Mouse (Mus musculus): ENCODE measurements around the gene Fcrlb. TPM values are rescaled to one million over a fixed set of nuclear protein-coding genes. Genes with fewer than 3 reads are reported as not detected.
A peak's percentile ranks its signal among the peaks of the same experiment; 100 is the strongest.
"Not testable (repeated sequence)": the region's sequence is repeated elsewhere in the genome, so short reads cannot be mapped to it uniquely, and the experiment has no call there.

Gene Fcrlb
- polyA plus RNA-seq, 1 experiment from 2014 or later: 0.26 TPM

DNA sequence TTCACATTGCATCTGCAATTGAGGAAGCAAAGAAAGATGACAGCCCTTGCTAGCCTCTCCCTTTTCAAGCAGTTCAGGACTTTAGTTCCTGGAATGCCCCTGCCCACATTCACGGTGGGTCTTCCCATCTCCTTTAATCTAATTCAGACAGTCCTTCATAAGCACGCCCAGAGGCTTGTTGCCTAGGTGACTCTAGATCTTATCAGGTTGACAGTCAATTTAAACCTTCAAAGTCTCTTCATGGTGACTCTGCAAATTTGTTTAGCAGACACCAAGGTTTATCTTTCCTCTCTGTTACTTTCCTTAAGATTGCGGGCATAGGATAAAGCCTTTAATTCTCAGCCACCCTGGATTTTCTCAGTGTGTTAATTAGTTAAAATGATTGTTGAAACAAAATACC, 38.0 kb upstream of the Fcrlb start:
- no peak for ATAC-seq
- TF ChIP-seq CTCF (IDR thresholded peaks at IDR 0.05): no peak
- no peak for TF ChIP-seq EP300 (IDR thresholded peaks at IDR 0.05)
- H3K9me3 ChIP-seq (ENCODE audit: low read length): no peaks in the 10 kb centered on the region

DNA sequence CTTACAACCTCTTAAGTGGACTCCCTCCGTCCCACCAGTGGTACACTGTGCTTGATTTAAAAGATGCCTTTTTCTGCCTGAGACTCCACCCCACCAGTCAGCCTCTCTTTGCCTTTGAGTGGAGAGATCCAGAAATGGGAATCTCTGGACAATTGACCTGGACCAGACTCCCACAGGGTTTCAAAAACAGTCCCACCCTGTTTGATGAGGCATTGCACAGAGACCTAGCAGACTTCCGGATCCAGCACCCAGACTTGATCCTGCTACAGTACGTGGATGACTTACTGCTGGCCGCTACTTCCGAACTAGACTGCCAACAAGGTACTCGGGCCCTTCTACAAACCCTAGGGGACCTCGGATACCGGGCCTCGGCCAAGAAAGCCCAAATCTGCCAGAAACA, 32.2 kb upstream of the Fcrlb start:
- H3K4me2 ChIP-seq (replicated peaks; ENCODE audit: low read depth, low read length); ATAC-seq; DNase-seq (ENCODE audit: low spot score); H3K27me3 ChIP-seq (replicated peaks; ENCODE audit: insufficient read depth, low read length); H3K4me3 ChIP-seq (ENCODE audit: low read depth, low read length); H3K9me3 ChIP-seq (ENCODE audit: low read length); H3K4me1 ChIP-seq (ENCODE audit: insufficient read depth, low read depth, low read length); H3K36me3 ChIP-seq (ENCODE audit: insufficient read depth, low read length); H3K27ac ChIP-seq (ENCODE audit: low read length); H3K9ac ChIP-seq (replicated peaks; ENCODE audit: low read depth): not testable (repeated sequence)
- 92% methylated on average over 2 of the region's 9 CpGs for WGBS

More for the DNA sequence above, 38.0 kb upstream of the Fcrlb start:
- Histone ChIP-seq H3K36me3 (ENCODE audit: insufficient read depth, low read length) (no peaks in the 10 kb centered on the region), H3K4me2 (replicated peaks; ENCODE audit: low read depth, low read length) (no peak overlapping the region), H3K4me3 (ENCODE audit: low read depth, low read length) (no peak overlapping the region), H3K4me1 (ENCODE audit: insufficient read depth, low read depth, low read length) (no peaks in the 10 kb centered on the region), H3K27ac (ENCODE audit: low read length) (no peak overlapping the region), H3K9ac (replicated peaks; ENCODE audit: low read depth) (no peak overlapping the region), H3K27me3 (replicated peaks; ENCODE audit: insufficient read depth, low read length) (no peaks in the 10 kb centered on the region)
- 27% methylated on average over 3 of the region's 3 CpGs for WGBS
- DNase-seq (ENCODE audit: low spot score): no peak

DNA sequence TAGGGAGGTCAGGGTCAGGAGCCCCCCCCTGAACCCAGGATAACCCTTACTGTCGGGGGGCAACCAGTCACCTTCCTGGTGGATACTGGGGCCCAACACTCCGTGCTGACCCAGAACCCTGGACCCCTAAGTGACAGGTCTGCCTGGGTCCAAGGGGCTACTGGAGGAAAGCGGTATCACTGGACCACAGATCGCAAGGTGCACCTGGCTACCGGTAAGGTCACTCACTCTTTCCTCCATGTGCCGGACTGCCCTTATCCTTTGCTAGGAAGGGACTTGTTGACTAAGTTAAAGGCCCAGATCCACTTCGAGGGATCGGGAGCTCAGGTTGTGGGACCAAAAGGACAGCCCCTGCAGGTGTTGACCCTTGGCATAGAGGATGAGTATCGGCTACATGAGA, 31.4 kb upstream of the Fcrlb start:
- H3K4me2 ChIP-seq (replicated peaks; ENCODE audit: low read depth, low read length); H3K27ac ChIP-seq (ENCODE audit: low read length); H3K4me1 ChIP-seq (ENCODE audit: insufficient read depth, low read depth, low read length); ATAC-seq; H3K4me3 ChIP-seq (ENCODE audit: low read depth, low read length); DNase-seq (ENCODE audit: low spot score); H3K36me3 ChIP-seq (ENCODE audit: insufficient read depth, low read length); H3K27me3 ChIP-seq (replicated peaks; ENCODE audit: insufficient read depth, low read length); H3K9me3 ChIP-seq (ENCODE audit: low read length); H3K9ac ChIP-seq (replicated peaks; ENCODE audit: low read depth): not testable (repeated sequence)
- 90% methylated on average over 9 of the region's 9 CpGs for WGBS

DNA sequence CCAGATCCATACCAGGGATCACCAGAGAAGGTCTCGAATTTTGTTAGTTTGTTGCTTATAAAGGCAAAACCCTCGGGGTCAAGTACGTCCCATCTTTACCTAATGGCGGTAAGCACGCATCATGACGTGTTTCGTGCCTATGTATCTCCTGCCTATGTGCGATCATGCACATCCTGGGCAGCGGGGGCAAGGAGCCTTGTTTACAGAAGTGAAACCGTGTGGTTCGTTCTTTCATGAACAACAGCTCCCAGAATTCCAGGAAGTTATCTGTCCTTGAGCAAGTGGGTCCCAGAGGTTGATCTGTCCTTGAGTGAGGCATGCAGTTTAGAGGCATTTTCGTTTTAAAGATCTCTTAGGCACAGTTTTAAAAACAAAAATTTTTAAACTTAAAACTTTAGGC, 26.5 kb upstream of the Fcrlb start:
- peak; percentile 16 for DNase-seq (ENCODE audit: low spot score)
- no peak for TF ChIP-seq EP300 (IDR thresholded peaks at IDR 0.05)
- TF ChIP-seq CTCF (IDR thresholded peaks at IDR 0.05): no peak
- H3K4me3 ChIP-seq (ENCODE audit: low read depth, low read length): no peak overlapping the region
- no peaks in the 10 kb centered on the region for H3K36me3 ChIP-seq (ENCODE audit: insufficient read depth, low read length)
- no peak for ATAC-seq
- no peaks in the 10 kb centered on the region for H3K9me3 ChIP-seq (ENCODE audit: low read length)
- no peak overlapping the region for H3K27ac ChIP-seq (ENCODE audit: low read length)
- no peaks in the 10 kb centered on the region for H3K27me3 ChIP-seq (replicated peaks; ENCODE audit: insufficient read depth, low read length)
- no peaks in the 10 kb centered on the region for H3K4me1 ChIP-seq (ENCODE audit: insufficient read depth, low read depth, low read length)
- 73% methylated on average over 12 of the region's 12 CpGs for WGBS
- H3K9ac ChIP-seq (replicated peaks; ENCODE audit: low read depth): no peak overlapping the region
- H3K4me2 ChIP-seq (replicated peaks; ENCODE audit: low read depth, low read length): no peak overlapping the region

DNA sequence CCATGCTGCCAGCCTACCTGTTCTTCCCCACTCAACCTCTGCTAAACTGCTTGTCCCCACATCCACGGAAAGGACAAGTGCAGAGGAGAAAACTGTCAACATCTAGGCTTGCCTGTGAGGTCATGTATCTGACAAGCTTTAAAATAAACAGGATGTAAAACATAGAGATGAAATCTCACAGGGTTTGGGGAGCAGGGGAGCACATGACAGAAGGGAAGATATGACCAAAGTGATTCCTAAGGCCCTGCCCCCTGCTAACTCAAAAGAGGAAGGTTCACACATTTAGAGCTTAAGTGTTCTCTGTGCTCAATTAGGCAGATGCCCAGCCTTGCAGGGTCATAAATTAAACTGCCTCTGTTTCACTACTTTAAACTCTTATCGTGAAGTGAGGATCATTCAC, 21.6 kb upstream of the Fcrlb start:
- Histone ChIP-seq H3K9me3 (ENCODE audit: low read length) (no peaks in the 10 kb centered on the region), H3K4me2 (replicated peaks; ENCODE audit: low read depth, low read length) (no peak overlapping the region), H3K4me3 (ENCODE audit: low read depth, low read length) (no peak overlapping the region), H3K27ac (ENCODE audit: low read length) (no peak overlapping the region), H3K36me3 (ENCODE audit: insufficient read depth, low read length) (no peaks in the 10 kb centered on the region), H3K9ac (replicated peaks; ENCODE audit: low read depth) (no peak overlapping the region), H3K27me3 (replicated peaks; ENCODE audit: insufficient read depth, low read length) (no peaks in the 10 kb centered on the region), H3K4me1 (ENCODE audit: insufficient read depth, low read depth, low read length) (no peaks in the 10 kb centered on the region)
- no peak for TF ChIP-seq EP300 (IDR thresholded peaks at IDR 0.05)
- no peak for TF ChIP-seq CTCF (IDR thresholded peaks at IDR 0.05)
- no peak for ATAC-seq
- 47% methylated on average over 2 of the region's 2 CpGs for WGBS
- DNase-seq (ENCODE audit: low spot score): peak; percentile 27

DNA sequence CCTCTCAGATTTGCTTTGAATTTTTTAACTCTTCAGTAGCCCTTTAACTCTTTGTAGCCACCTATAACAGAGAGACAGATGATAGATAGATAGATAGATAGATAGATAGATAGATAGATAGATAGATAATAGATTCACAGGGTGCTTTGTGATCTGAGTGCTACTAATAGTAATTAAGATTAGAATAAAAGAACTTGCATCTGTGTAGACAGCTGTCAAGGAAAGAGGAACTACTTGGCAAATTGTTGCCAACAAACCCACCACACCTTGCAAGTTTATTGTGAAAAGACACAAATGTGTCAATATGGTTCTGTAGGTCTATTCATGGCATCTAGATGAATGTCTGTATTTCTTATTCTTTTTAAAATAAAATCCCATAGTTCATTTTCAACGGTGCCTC, 21.2 kb upstream of the Fcrlb start:
- TF ChIP-seq CTCF (IDR thresholded peaks at IDR 0.05): no peak
- TF ChIP-seq EP300 (IDR thresholded peaks at IDR 0.05): no peak
- Histone ChIP-seq H3K36me3 (ENCODE audit: insufficient read depth, low read length) (no peaks in the 10 kb centered on the region), H3K4me2 (replicated peaks; ENCODE audit: low read depth, low read length) (no peak overlapping the region), H3K9me3 (ENCODE audit: low read length) (no peaks in the 10 kb centered on the region), H3K4me1 (ENCODE audit: insufficient read depth, low read depth, low read length) (no peaks in the 10 kb centered on the region), H3K9ac (replicated peaks; ENCODE audit: low read depth) (no peak overlapping the region), H3K27ac (ENCODE audit: low read length) (no peak overlapping the region), H3K4me3 (ENCODE audit: low read depth, low read length) (no peak overlapping the region), H3K27me3 (replicated peaks; ENCODE audit: insufficient read depth, low read length) (no peaks in the 10 kb centered on the region)
- DNase-seq (ENCODE audit: low spot score) (no peak), ATAC-seq (no peak)
- 64% methylated on average over 1 of the region's 1 CpGs for WGBS

DNA sequence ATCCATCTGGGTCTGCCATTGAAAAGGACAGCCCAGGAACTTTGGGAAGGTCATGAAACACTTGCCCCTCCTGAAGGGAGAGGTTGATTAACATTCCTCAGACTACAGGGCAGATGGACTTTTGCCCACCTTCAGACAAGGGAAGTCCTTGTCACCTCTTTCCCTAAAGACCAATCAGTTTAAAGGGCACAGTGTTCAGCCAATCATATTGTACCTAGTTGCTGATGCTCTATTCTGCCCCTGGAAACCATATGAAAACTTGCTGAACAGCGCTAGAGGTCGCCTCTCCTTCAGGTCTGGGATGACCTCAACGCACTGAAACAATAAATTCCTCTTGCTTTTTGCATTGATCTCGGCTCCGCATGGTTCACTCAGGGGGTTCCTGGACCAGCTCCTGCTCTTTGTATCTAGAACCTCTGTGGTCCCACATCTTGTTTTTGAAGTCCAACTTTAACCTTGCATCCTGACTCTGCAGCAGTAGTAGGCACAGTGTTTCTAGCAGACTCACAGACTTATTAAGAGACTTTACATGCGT, 20.7 kb upstream of the Fcrlb start:
- TF ChIP-seq CTCF (IDR thresholded peaks at IDR 0.05) (no peak), EP300 (IDR thresholded peaks at IDR 0.05) (no peak)
- 68% methylated on average over 6 of the region's 6 CpGs for WGBS
- no peak overlapping the region for H3K4me2 ChIP-seq (replicated peaks; ENCODE audit: low read depth, low read length)
- H3K36me3 ChIP-seq (ENCODE audit: insufficient read depth, low read length): no peaks in the 10 kb centered on the region
- H3K4me3 ChIP-seq (ENCODE audit: low read depth, low read length): no peak overlapping the region
- no peak overlapping the region for H3K9ac ChIP-seq (replicated peaks; ENCODE audit: low read depth)
- H3K9me3 ChIP-seq (ENCODE audit: low read length): no peaks in the 10 kb centered on the region
- no peaks in the 10 kb centered on the region for H3K4me1 ChIP-seq (ENCODE audit: insufficient read depth, low read depth, low read length)
- H3K27me3 ChIP-seq (replicated peaks; ENCODE audit: insufficient read depth, low read length): no peaks in the 10 kb centered on the region
- DNase-seq (ENCODE audit: low spot score): no peak
- no peak overlapping the region for H3K27ac ChIP-seq (ENCODE audit: low read length)
- no peak for ATAC-seq
